Mouse (Mus musculus) olfactory bulb, adult 2 months (tissue): ENCODE data around the gene Tmtc1.

Source experiments
- CTCF ChIP-seq: fragments of 200-500 bp; IDR thresholded peaks from 2 replicates; pipeline ENCODE4 v1.5.1; 2012; ENCODE audit warnings: low read depth, mild to moderate bottlenecking, low read length, moderate library complexity; ENCODE audit not compliant: insufficient read depth
- POLR2A ChIP-seq: fragments of 200-500 bp; IDR thresholded peaks from 2 replicates; pipeline ENCODE4 v1.6.1; 2012; ENCODE audit warnings: mild to moderate bottlenecking, low read depth, low read length, moderate library complexity; ENCODE audit not compliant: insufficient read depth

- TF ChIP-seq CTCF = no peak
- no peak for TF ChIP-seq POLR2A
Observed at GRCm38 (mm10) chr6:148290865-148291264, 153.3 kb downstream of the Tmtc1 start.
